Mouse (Mus musculus) stomach, embryonic 15.5 days (tissue): Measurements from ENCODE around the gene Gm4707. TPM values are rescaled to one million over a fixed set of nuclear protein-coding genes. Genes with fewer than 3 reads are reported as not detected.
"Not testable (repeated sequence)": the region's sequence is repeated elsewhere in the genome, so short reads cannot be mapped to it uniquely, and the experiment has no call there.

Experiments used
- ATAC-seq: fragments of 200-750 bp; cut with Nextera tagmentation; 2 replicates; pipeline ENCODE4 v1.8.0; 2017; ENCODE audit warnings: low read depth, moderate number of reproducible peaks, moderate TSS enrichment; ENCODE audit not compliant: insufficient read depth, low FRiP score
- H3K27ac ChIP-seq: fragments of 300-500 bp; sonication (generic); 2 replicates; pipeline ENCODE4 v1.5.1; 2015; ENCODE audit warnings: mild to moderate bottlenecking, inconsistent platforms
- H3K27me3 ChIP-seq: fragments of 300-500 bp; sonication (generic); replicated peaks from 2 replicates; pipeline ENCODE4 v1.6.1; 2015; ENCODE audit warnings: inconsistent platforms
- H3K36me3 ChIP-seq: fragments of 300-500 bp; sonication (generic); 2 replicates; pipeline ENCODE4 v1.6.1; 2015; ENCODE audit warnings: inconsistent platforms
- H3K4me1 ChIP-seq: fragments of 300-500 bp; sonication (generic); 2 replicates; pipeline ENCODE4 v1.6.1; 2015; ENCODE audit warnings: inconsistent platforms
- H3K4me2 ChIP-seq: fragments of 300-500 bp; sonication (generic); 2 replicates; pipeline ENCODE4 v1.6.1; 2015; ENCODE audit warnings: mild to moderate bottlenecking, inconsistent platforms
- H3K4me3 ChIP-seq: fragments of 300-500 bp; sonication (generic); replicated peaks from 2 replicates; pipeline ENCODE4 v1.5.1; 2015; ENCODE audit warnings: inconsistent platforms
- H3K9ac ChIP-seq: fragments of 300-500 bp; sonication (generic); 2 replicates; pipeline ENCODE4 v1.6.1; 2015; ENCODE audit warnings: inconsistent platforms
- H3K9me3 ChIP-seq: fragments of 300-500 bp; sonication (generic); 2 replicates; pipeline ENCODE4 v1.6.1; 2016; ENCODE audit warnings: inconsistent platforms
- WGBS: fragments of 180-500 bp; shearing (Covaris S2); methylation state at CpG from one replicate; pipeline ENCODE4 v1.1.7; 2015; 5-methylcytosine and 5-hydroxymethylcytosine counted together
- polyA plus RNA-seq: library from polyadenylated mRNA; unstranded; fragments of >200 nt; fragmentation: Nextera tagmentation; extraction: Ambion mirVana; gene quantifications from 2 replicates; pipeline ENCODE4 v1.2.1, GENCODE M21; 2015

The Gm4707 gene
- polyA plus RNA-seq, 1 experiment from 2014 or later, result 3.3 TPM

GRCm38 (mm10) chr17:71422502-71422901 is 37.2 kb downstream of the Gm4707 start:
- ATAC-seq, result not testable (repeated sequence)
- H3K36me3 ChIP-seq, result peaks cover 34% of the 10 kb centered on the region
- 96% methylated on average over 2 of the region's 2 CpGs for WGBS

GRCm38 (mm10) chr17:71419448-71419847 is 40.3 kb downstream of the Gm4707 start:
- not testable (repeated sequence) for H3K27ac ChIP-seq, H3K4me1 ChIP-seq, H3K27me3 ChIP-seq, H3K4me3 ChIP-seq, H3K4me2 ChIP-seq, H3K9me3 ChIP-seq, ATAC-seq, H3K9ac ChIP-seq
- WGBS, result 86% methylated on average over 5 of the region's 5 CpGs
- H3K36me3 ChIP-seq, result peaks cover 31% of the 10 kb centered on the region

More at GRCm38 (mm10) chr17:71422502-71422901, 37.2 kb downstream of the Gm4707 start:
- not testable (repeated sequence) for H3K4me3 ChIP-seq, H3K4me2 ChIP-seq, H3K27me3 ChIP-seq, H3K9ac ChIP-seq, H3K4me1 ChIP-seq, H3K9me3 ChIP-seq, H3K27ac ChIP-seq

GRCm38 (mm10) chr17:71417008-71417407 is 42.7 kb downstream of the Gm4707 start:
- no peak for ATAC-seq
- 85% methylated on average over 1 of the region's 1 CpGs for WGBS
- H3K27ac ChIP-seq, result no peak overlapping the region

More at GRCm38 (mm10) chr17:71417008-71417407, 42.7 kb downstream of the Gm4707 start:
- Histone ChIP-seq H3K9me3 (peaks cover 4% of the 10 kb centered on the region; the same call in 1 of the 2 replicates), H3K27me3 (no peaks in the 10 kb centered on the region), H3K9ac (no peak overlapping the region), H3K4me2 (no peak overlapping the region), H3K4me3 (no peak overlapping the region), H3K36me3 (peaks cover 16% of the 10 kb centered on the region), H3K4me1 (no peaks in the 10 kb centered on the region)

Other genes starting within 250 kb of the Gm4707 start
- 4.7 and 5.9 TPM in 2 replicates for gene Emilin2, start 147.9 kb downstream of the Gm4707 start, polyA plus RNA-seq
- 57.1 and 58.3 TPM in 2 replicates for gene Smchd1, start 15.4 kb upstream of the Gm4707 start, polyA plus RNA-seq
- gene Ndc80, start 66.9 kb upstream of the Gm4707 start, polyA plus RNA-seq, result 41.2 and 41.3 TPM in 2 replicates
- gene Spdya, start 92.1 kb upstream of the Gm4707 start, polyA plus RNA-seq, result 0.72 and 0.78 TPM in 2 replicates
- 74.6 and 76.4 TPM in 2 replicates for gene Wdr43, start 156.0 kb upstream of the Gm4707 start, polyA plus RNA-seq
- gene Togaram2, start 213.3 kb upstream of the Gm4707 start, polyA plus RNA-seq, result 0.39 and 0.40 TPM in 2 replicates